Mouse (Mus musculus) regulatory T cell (primary cell): Measurements from ENCODE around the gene Zbed6.

ENCODE experiments used
- in situ Hi-C: fragments of 300-600 bp; cut with MboI, MseI; formaldehyde crosslinking; loops from one replicate; pipeline ENCODE4 v1.15.1; 2025; ENCODE audit warnings: high pct_unique_total_duplicates

The Zbed6 gene

GRCm38 (mm10) chr1:133663427-133663826, 2.7 kb upstream of the Zbed6 start:
- in situ Hi-C loops = no loop called here

GRCm38 (mm10) chr1:133662941-133663340, 2.3 kb upstream of the Zbed6 start:
- in situ Hi-C loops = no loop called here

- in situ Hi-C loops = no loop called here
Observed at GRCm38 (mm10) chr1:133661203-133661933, 683 bp upstream of the Zbed6 start, which contains the start of gene Gm38394. Gm38394 (minus strand) TSS chr1:133661318.

- in situ Hi-C loops = no loop called here
Observed at GRCm38 (mm10) chr1:133658878-133659277, 1.8 kb downstream of the Zbed6 start.

GRCm38 (mm10) chr1:133656811-133657210, 3.9 kb downstream of the Zbed6 start:
- in situ Hi-C loops = no loop called here

- in situ Hi-C loops = no loop called here
Observed at GRCm38 (mm10) chr1:133653033-133653432, 7.7 kb downstream of the Zbed6 start.

- in situ Hi-C loops = no loop called here
Observed at GRCm38 (mm10) chr1:133650288-133651055, 10.2 kb downstream of the Zbed6 start.

GRCm38 (mm10) chr1:133645652-133646051, 15.0 kb downstream of the Zbed6 start:
- in situ Hi-C loops = no loop called here

- in situ Hi-C loops = no loop called here
Observed at GRCm38 (mm10) chr1:133641163-133641562, 19.5 kb downstream of the Zbed6 start.

GRCm38 (mm10) chr1:133638517-133638916, 22.2 kb downstream of the Zbed6 start:
- in situ Hi-C loops = no loop called here

- in situ Hi-C loops = no loop called here
Observed at GRCm38 (mm10) chr1:133632168-133632567, 28.5 kb downstream of the Zbed6 start.

- in situ Hi-C loops = loop anchor here (10.0 kb wide), 1 partner anchor 630 kb away; no protein-coding TSS in a partner anchor
Observed at GRCm38 (mm10) chr1:133625052-133625451, 35.6 kb downstream of the Zbed6 start.

- in situ Hi-C loops = no loop called here
Observed at GRCm38 (mm10) chr1:133618311-133618710, 42.4 kb downstream of the Zbed6 start.

GRCm38 (mm10) chr1:133617908-133618307, 42.8 kb downstream of the Zbed6 start:
- in situ Hi-C loops = no loop called here

GRCm38 (mm10) chr1:133613817-133614216, 46.9 kb downstream of the Zbed6 start:
- in situ Hi-C loops = no loop called here

- in situ Hi-C loops = no loop called here
Observed at GRCm38 (mm10) chr1:133611436-133611835, 49.2 kb downstream of the Zbed6 start.

- in situ Hi-C loops = no loop called here
Observed at GRCm38 (mm10) chr1:133610601-133611000, 50.1 kb downstream of the Zbed6 start.

GRCm38 (mm10) chr1:133609771-133610502, 50.7 kb downstream of the Zbed6 start, which contains the start of gene Snrpe:
Snrpe (minus strand) TSS chr1:133610291.
- in situ Hi-C loops = loop anchor here (10.0 kb wide), 1 partner anchor 565 kb away; the partner anchor contains the start of gene Pik3c2b
